ENCODE assay signal across 8 mouse cellular contexts in the genomic region with DNA sequence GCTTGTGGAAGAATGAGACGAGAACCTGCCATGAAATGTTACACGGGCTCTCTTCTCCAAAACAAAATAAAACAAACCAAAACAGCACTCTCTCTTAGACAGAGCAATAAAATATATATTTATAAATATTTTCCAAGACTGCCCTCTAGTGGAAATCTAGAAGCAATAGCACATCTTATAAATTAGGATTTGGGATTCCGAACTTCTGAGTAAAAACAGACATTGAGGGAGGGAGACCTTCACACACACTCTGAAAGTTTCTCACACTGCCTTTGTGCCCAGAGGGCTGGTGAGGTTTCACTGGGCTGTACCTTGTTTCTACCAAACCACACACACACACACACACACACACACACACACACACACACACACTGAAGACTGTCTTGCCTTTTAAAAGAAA.
A peak's percentile ranks its signal among the peaks of the same experiment; 100 is the strongest.
DNase-seq lines count a peak whose midpoint lies in the region; ATAC-seq and TF ChIP-seq lines count a peak whose summit lies in the region.

No protein-coding gene starts in this region.

- peak overlapping the region; percentile 89 for H3K27ac ChIP-seq in heart, adult 2 months
- H3K27ac ChIP-seq in limb, embryonic 11.5 days (replicated peaks; ENCODE audit: low read depth, low read length): peak overlapping the region; percentile 75
- H3K27ac ChIP-seq in stomach, embryonic 16.5 days (ENCODE audit: low read length): peak overlapping the region; percentile 92
- H3K27ac ChIP-seq in thymus, adult 2 months (ENCODE audit: control insufficient read depth, insufficient read depth, low read length): no peak overlapping the region

- no peak overlapping the region for H3K9ac ChIP-seq in heart, adult 2 months (ENCODE audit: low read depth, low read length)
- no peak overlapping the region for H3K9ac ChIP-seq in limb, embryonic 11.5 days (ENCODE audit: low read length)
- no peak overlapping the region for H3K9ac ChIP-seq in stomach, embryonic 16.5 days (ENCODE audit: low read length)

- H3K9me3 ChIP-seq in limb, embryonic 11.5 days (ENCODE audit: control insufficient read depth, low read length): no peaks in the 10 kb centered on the region
- no peaks in the 10 kb centered on the region for H3K9me3 ChIP-seq in stomach, embryonic 16.5 days (replicated peaks; ENCODE audit: control insufficient read depth, low read length)

- intact Hi-C loops in heart, adult 2 months (cut with DNase I): loop anchor here (2.0 to 10.0 kb wide), 3 partner anchors 91 to 507 kb away; no protein-coding TSS in a partner anchor

- TF ChIP-seq POLR2A in heart, adult 2 months (IDR thresholded peaks at IDR 0.05; ENCODE audit: insufficient read depth, low read depth, low read length): no peak
- TF ChIP-seq POLR2A in thymus, adult 2 months (IDR thresholded peaks at IDR 0.05; ENCODE audit: control insufficient read depth, extremely low read depth, insufficient read depth, low read length, poor library complexity): no peak

- TF ChIP-seq EP300 in heart, adult 2 months (IDR thresholded peaks at IDR 0.05; ENCODE audit: insufficient read depth, low read depth, low read length): no peak

- DNase-seq in heart, adult 2 months: no peak
- no peak for DNase-seq in heart, adult 9 months (ENCODE audit: low spot score in 2 of 2)
- DNase-seq in retina, embryonic 14.5 days (ENCODE audit: low spot score): peak; percentile 72
- DNase-seq in retina, postnatal 1 day: no peak
- DNase-seq in limb, embryonic 11.5 days (ENCODE audit: low spot score): no peak
- DNase-seq in thymus, adult 2 months: no peak
- DNase-seq in gastrocnemius, postnatal 4 days (ENCODE audit: low spot score in 2 of 2): no peak

- 0 out of 2 replicates have a peak, but pooled peaks have one; percentile 63 for ATAC-seq in limb, embryonic 11.5 days (ENCODE audit: insufficient number of reproducible peaks, low FRiP score, low TSS enrichment, low read depth)
- peak; percentile 25; the same call in 1 of the 2 replicates for ATAC-seq in stomach, embryonic 16.5 days (ENCODE audit: insufficient read depth, low FRiP score)

- WGBS in heart, adult 2 months: 13% methylated on average over 3 of the region's 3 CpGs
- 26% methylated on average over 3 of the region's 3 CpGs for WGBS in limb, embryonic 11.5 days
- WGBS in stomach, embryonic 16.5 days: 10% methylated on average over 3 of the region's 3 CpGs
- 45% methylated on average over 3 of the region's 3 CpGs for WGBS in thymus, adult 2 months

- H3K27me3 ChIP-seq in heart, adult 2 months (ENCODE audit: control insufficient read depth, insufficient read depth, low read length): no peaks in the 10 kb centered on the region
- H3K27me3 ChIP-seq in limb, embryonic 11.5 days (ENCODE audit: control insufficient read depth, insufficient read depth, low read length): no peaks in the 10 kb centered on the region
- H3K27me3 ChIP-seq in stomach, embryonic 16.5 days (ENCODE audit: control insufficient read depth, insufficient read depth, low read length): no peaks in the 10 kb centered on the region
- H3K27me3 ChIP-seq in thymus, adult 2 months (ENCODE audit: control insufficient read depth, insufficient read depth, low read length): no peaks in the 10 kb centered on the region

- peak; percentile 73 for TF ChIP-seq CTCF in heart, adult 2 months (IDR thresholded peaks at IDR 0.05)
- no peak for TF ChIP-seq CTCF in thymus, adult 2 months (IDR thresholded peaks at IDR 0.05; ENCODE audit: borderline replicate concordance, control insufficient read depth, extremely low read depth, insufficient read depth, low read length, poor library complexity)

- no peaks in the 10 kb centered on the region for H3K36me3 ChIP-seq in heart, adult 2 months (ENCODE audit: control insufficient read depth, insufficient read depth, low read length)
- H3K36me3 ChIP-seq in limb, embryonic 11.5 days (ENCODE audit: control insufficient read depth, insufficient read depth, low read length): no peaks in the 10 kb centered on the region
- H3K36me3 ChIP-seq in stomach, embryonic 16.5 days (ENCODE audit: control insufficient read depth, insufficient read depth, low read length): no peaks in the 10 kb centered on the region
- no peaks in the 10 kb centered on the region for H3K36me3 ChIP-seq in thymus, adult 2 months (ENCODE audit: control insufficient read depth, insufficient read depth, low read length)

- no peak overlapping the region for H3K4me3 ChIP-seq in heart, adult 2 months
- H3K4me3 ChIP-seq in limb, embryonic 11.5 days (ENCODE audit: low read depth, low read length): no peak overlapping the region
- no peak overlapping the region for H3K4me3 ChIP-seq in stomach, embryonic 16.5 days (replicated peaks; ENCODE audit: low read length)
- no peak overlapping the region for H3K4me3 ChIP-seq in thymus, adult 2 months (ENCODE audit: control insufficient read depth, insufficient read depth, low read length)

- H3K4me2 ChIP-seq in limb, embryonic 11.5 days (ENCODE audit: low read depth, severe bottlenecking): no peak overlapping the region
- H3K4me2 ChIP-seq in stomach, embryonic 16.5 days (ENCODE audit: low read depth, low read length): no peak overlapping the region

- peaks cover 16% of the 10 kb centered on the region for H3K4me1 ChIP-seq in heart, adult 2 months (ENCODE audit: control insufficient read depth, insufficient read depth, low read length)
- H3K4me1 ChIP-seq in limb, embryonic 11.5 days (ENCODE audit: control insufficient read depth, insufficient read depth, low read length): peaks cover 23% of the 10 kb centered on the region; the same call in 1 of the 2 replicates
- H3K4me1 ChIP-seq in stomach, embryonic 16.5 days (ENCODE audit: control insufficient read depth, insufficient read depth, low read length): peaks cover 22% of the 10 kb centered on the region
- peaks cover 7% of the 10 kb centered on the region for H3K4me1 ChIP-seq in thymus, adult 2 months (replicated peaks; ENCODE audit: control insufficient read depth, insufficient read depth, low read length)

- H3K79me2 ChIP-seq in heart, adult 2 months (replicated peaks; ENCODE audit: control insufficient read depth, insufficient read depth, low read length): no peaks in the 10 kb centered on the region
